Mouse (Mus musculus): ENCODE data around the gene Shisa9. TPM values are rescaled to one million over a fixed set of nuclear protein-coding genes. Genes with fewer than 3 reads are reported as not detected.
"Not testable (repeated sequence)": the region's sequence is repeated elsewhere in the genome, so short reads cannot be mapped to it uniquely, and the experiment has no call there.

Shisa9 gene
- 2.1 and 2.5 TPM in 2 replicates for polyA plus RNA-seq (2014; fragmentation: Nextera tagmentation; extraction: Ambion mirVana)

- Histone ChIP-seq H3K9me3 (ENCODE audit: control insufficient read depth, low read depth, low read length) (no peaks in the 10 kb centered on the region), H3K4me3 (ENCODE audit: low read depth, low read length) (peak within 1 kb of the TSS; percentile 43), H3K9ac (replicated peaks; ENCODE audit: low read depth, low read length) (no peak within 1 kb of the TSS; the same call in 1 of the 2 replicates), H3K36me3 (ENCODE audit: control insufficient read depth, insufficient read depth, low read length) (no peaks in the 10 kb centered on the region), H3K27ac (ENCODE audit: low read length) (no peak within 1 kb of the TSS), H3K4me2 (replicated peaks; ENCODE audit: low read depth, low read length) (peak within 1 kb of the TSS; percentile 78), H3K27me3 (ENCODE audit: control insufficient read depth, insufficient read depth, low read length) (peaks cover 37% of the 10 kb centered on the region), H3K4me1 (ENCODE audit: control insufficient read depth, insufficient read depth, low read length) (peaks cover 11% of the 10 kb centered on the region; the same call in 1 of the 2 replicates)
- peak; percentile 46; the same call in 1 of the 2 replicates for ATAC-seq (ENCODE audit: insufficient number of reproducible peaks, insufficient read depth, low FRiP score, low read depth)
- under 1% methylated on average over 42 of the region's 42 CpGs for WGBS
These were observed at the start of gene Shisa9 for GRCm38 (mm10) chr16:11983616-11984270. Gene Shisa9, plus strand, starts transcription at chr16:11984113.

- H3K27ac ChIP-seq (ENCODE audit: low read length) = no peak overlapping the region
- ATAC-seq (ENCODE audit: insufficient number of reproducible peaks, insufficient read depth, low FRiP score, low read depth) = no peak
- H3K27me3 ChIP-seq (ENCODE audit: control insufficient read depth, insufficient read depth, low read length) = no peaks in the 10 kb centered on the region
These were observed 43.4 kb upstream of the Shisa9 start for GRCm38 (mm10) chr16:11940477-11940876.

GRCm38 (mm10) chr16:11960691-11961090 is 23.2 kb upstream of the Shisa9 start:
- Histone ChIP-seq H3K9ac (replicated peaks; ENCODE audit: low read depth, low read length) (no peak overlapping the region), H3K9me3 (ENCODE audit: control insufficient read depth, low read depth, low read length) (no peaks in the 10 kb centered on the region), H3K27me3 (ENCODE audit: control insufficient read depth, insufficient read depth, low read length) (no peaks in the 10 kb centered on the region), H3K27ac (ENCODE audit: low read length) (no peak overlapping the region), H3K36me3 (ENCODE audit: control insufficient read depth, insufficient read depth, low read length) (no peaks in the 10 kb centered on the region), H3K4me3 (ENCODE audit: low read depth, low read length) (no peak overlapping the region), H3K4me2 (replicated peaks; ENCODE audit: low read depth, low read length) (no peak overlapping the region), H3K4me1 (ENCODE audit: control insufficient read depth, insufficient read depth, low read length) (no peaks in the 10 kb centered on the region)
- WGBS = 83% methylated on average over 1 of the region's 1 CpGs
- no peak for ATAC-seq (ENCODE audit: insufficient number of reproducible peaks, insufficient read depth, low FRiP score, low read depth)

More at GRCm38 (mm10) chr16:11940477-11940876, 43.4 kb upstream of the Shisa9 start:
- Histone ChIP-seq H3K4me2 (replicated peaks; ENCODE audit: low read depth, low read length) (no peak overlapping the region), H3K4me1 (ENCODE audit: control insufficient read depth, insufficient read depth, low read length) (no peaks in the 10 kb centered on the region), H3K36me3 (ENCODE audit: control insufficient read depth, insufficient read depth, low read length) (no peaks in the 10 kb centered on the region), H3K9ac (replicated peaks; ENCODE audit: low read depth, low read length) (no peak overlapping the region), H3K9me3 (ENCODE audit: control insufficient read depth, low read depth, low read length) (no peaks in the 10 kb centered on the region), H3K4me3 (ENCODE audit: low read depth, low read length) (no peak overlapping the region)

GRCm38 (mm10) chr16:11966041-11966440 is 17.9 kb upstream of the Shisa9 start:
- H3K9ac ChIP-seq (replicated peaks; ENCODE audit: low read depth, low read length) = no peak overlapping the region
- no peak for ATAC-seq (ENCODE audit: insufficient number of reproducible peaks, insufficient read depth, low FRiP score, low read depth)
- H3K27ac ChIP-seq (ENCODE audit: low read length) = no peak overlapping the region
- H3K4me1 ChIP-seq (ENCODE audit: control insufficient read depth, insufficient read depth, low read length) = no peaks in the 10 kb centered on the region
- 88% methylated on average over 8 of the region's 8 CpGs for WGBS
- no peaks in the 10 kb centered on the region for H3K9me3 ChIP-seq (ENCODE audit: control insufficient read depth, low read depth, low read length)
- no peak overlapping the region for H3K4me3 ChIP-seq (ENCODE audit: low read depth, low read length)
- H3K36me3 ChIP-seq (ENCODE audit: control insufficient read depth, insufficient read depth, low read length) = no peaks in the 10 kb centered on the region
- no peaks in the 10 kb centered on the region for H3K27me3 ChIP-seq (ENCODE audit: control insufficient read depth, insufficient read depth, low read length)
- no peak overlapping the region for H3K4me2 ChIP-seq (replicated peaks; ENCODE audit: low read depth, low read length)

- not testable (repeated sequence) for H3K27ac ChIP-seq (ENCODE audit: low read length); H3K27me3 ChIP-seq (ENCODE audit: control insufficient read depth, insufficient read depth, low read length); H3K9me3 ChIP-seq (ENCODE audit: control insufficient read depth, low read depth, low read length); H3K4me2 ChIP-seq (replicated peaks; ENCODE audit: low read depth, low read length); ATAC-seq (ENCODE audit: insufficient number of reproducible peaks, insufficient read depth, low FRiP score, low read depth); H3K4me3 ChIP-seq (ENCODE audit: low read depth, low read length); H3K4me1 ChIP-seq (ENCODE audit: control insufficient read depth, insufficient read depth, low read length); H3K36me3 ChIP-seq (ENCODE audit: control insufficient read depth, insufficient read depth, low read length); H3K9ac ChIP-seq (replicated peaks; ENCODE audit: low read depth, low read length)
- 89% methylated on average over 4 of the region's 5 CpGs for WGBS
These were observed 17.1 kb upstream of the Shisa9 start for GRCm38 (mm10) chr16:11966810-11967209.

- 70% methylated on average over 2 of the region's 2 CpGs for WGBS
- H3K27me3 ChIP-seq (ENCODE audit: control insufficient read depth, insufficient read depth, low read length) = no peaks in the 10 kb centered on the region
- H3K4me2 ChIP-seq (replicated peaks; ENCODE audit: low read depth, low read length) = no peak overlapping the region
- no peak overlapping the region for H3K27ac ChIP-seq (ENCODE audit: low read length)
- no peaks in the 10 kb centered on the region for H3K36me3 ChIP-seq (ENCODE audit: control insufficient read depth, insufficient read depth, low read length)
- no peak overlapping the region for H3K9ac ChIP-seq (replicated peaks; ENCODE audit: low read depth, low read length)
- H3K9me3 ChIP-seq (ENCODE audit: control insufficient read depth, low read depth, low read length) = no peaks in the 10 kb centered on the region
- H3K4me3 ChIP-seq (ENCODE audit: low read depth, low read length) = no peak overlapping the region
- ATAC-seq (ENCODE audit: insufficient number of reproducible peaks, insufficient read depth, low FRiP score, low read depth) = no peak
- H3K4me1 ChIP-seq (ENCODE audit: control insufficient read depth, insufficient read depth, low read length) = no peaks in the 10 kb centered on the region
These were observed 16.3 kb upstream of the Shisa9 start for GRCm38 (mm10) chr16:11967579-11967978.

GRCm38 (mm10) chr16:11973707-11974106 is 10.2 kb upstream of the Shisa9 start:
- H3K4me1 ChIP-seq (ENCODE audit: control insufficient read depth, insufficient read depth, low read length) = no peaks in the 10 kb centered on the region
- 47% methylated on average over 4 of the region's 4 CpGs for WGBS

GRCm38 (mm10) chr16:11976737-11977136 is 7.2 kb upstream of the Shisa9 start:
- Histone ChIP-seq H3K9ac (replicated peaks; ENCODE audit: low read depth, low read length) (no peak overlapping the region), H3K27me3 (ENCODE audit: control insufficient read depth, insufficient read depth, low read length) (no peaks in the 10 kb centered on the region), H3K36me3 (ENCODE audit: control insufficient read depth, insufficient read depth, low read length) (no peaks in the 10 kb centered on the region), H3K4me2 (replicated peaks; ENCODE audit: low read depth, low read length) (no peak overlapping the region), H3K4me3 (ENCODE audit: low read depth, low read length) (no peak overlapping the region), H3K27ac (ENCODE audit: low read length) (no peak overlapping the region), H3K9me3 (ENCODE audit: control insufficient read depth, low read depth, low read length) (no peaks in the 10 kb centered on the region), H3K4me1 (ENCODE audit: control insufficient read depth, insufficient read depth, low read length) (no peaks in the 10 kb centered on the region)
- no peak for ATAC-seq (ENCODE audit: insufficient number of reproducible peaks, insufficient read depth, low FRiP score, low read depth)
- 73% methylated on average over 2 of the region's 2 CpGs for WGBS

More at GRCm38 (mm10) chr16:11973707-11974106, 10.2 kb upstream of the Shisa9 start:
- no peak overlapping the region for H3K4me2 ChIP-seq (replicated peaks; ENCODE audit: low read depth, low read length)
- H3K4me3 ChIP-seq (ENCODE audit: low read depth, low read length) = no peak overlapping the region
- no peaks in the 10 kb centered on the region for H3K9me3 ChIP-seq (ENCODE audit: control insufficient read depth, low read depth, low read length)
- no peaks in the 10 kb centered on the region for H3K36me3 ChIP-seq (ENCODE audit: control insufficient read depth, insufficient read depth, low read length)
- ATAC-seq (ENCODE audit: insufficient number of reproducible peaks, insufficient read depth, low FRiP score, low read depth) = no peak
- no peaks in the 10 kb centered on the region for H3K27me3 ChIP-seq (ENCODE audit: control insufficient read depth, insufficient read depth, low read length)
- no peak overlapping the region for H3K9ac ChIP-seq (replicated peaks; ENCODE audit: low read depth, low read length)
- no peak overlapping the region for H3K27ac ChIP-seq (ENCODE audit: low read length)

GRCm38 (mm10) chr16:11980764-11981163 is 3.1 kb upstream of the Shisa9 start:
- H3K27ac ChIP-seq (ENCODE audit: low read length) = no peak overlapping the region
- H3K4me3 ChIP-seq (ENCODE audit: low read depth, low read length) = no peak overlapping the region
- no peaks in the 10 kb centered on the region for H3K36me3 ChIP-seq (ENCODE audit: control insufficient read depth, insufficient read depth, low read length)
- H3K4me1 ChIP-seq (ENCODE audit: control insufficient read depth, insufficient read depth, low read length) = peaks cover 11% of the 10 kb centered on the region; the same call in 1 of the 2 replicates
- H3K9ac ChIP-seq (replicated peaks; ENCODE audit: low read depth, low read length) = no peak overlapping the region
- WGBS = 12% methylated on average over 3 of the region's 3 CpGs
- ATAC-seq (ENCODE audit: insufficient number of reproducible peaks, insufficient read depth, low FRiP score, low read depth) = no peak
- H3K4me2 ChIP-seq (replicated peaks; ENCODE audit: low read depth, low read length) = no peak overlapping the region
- H3K9me3 ChIP-seq (ENCODE audit: control insufficient read depth, low read depth, low read length) = no peaks in the 10 kb centered on the region
- peaks cover 30% of the 10 kb centered on the region for H3K27me3 ChIP-seq (ENCODE audit: control insufficient read depth, insufficient read depth, low read length)
